Mouse (Mus musculus): ENCODE measurements around the gene Gmpr2.

The Gmpr2 gene

DNA sequence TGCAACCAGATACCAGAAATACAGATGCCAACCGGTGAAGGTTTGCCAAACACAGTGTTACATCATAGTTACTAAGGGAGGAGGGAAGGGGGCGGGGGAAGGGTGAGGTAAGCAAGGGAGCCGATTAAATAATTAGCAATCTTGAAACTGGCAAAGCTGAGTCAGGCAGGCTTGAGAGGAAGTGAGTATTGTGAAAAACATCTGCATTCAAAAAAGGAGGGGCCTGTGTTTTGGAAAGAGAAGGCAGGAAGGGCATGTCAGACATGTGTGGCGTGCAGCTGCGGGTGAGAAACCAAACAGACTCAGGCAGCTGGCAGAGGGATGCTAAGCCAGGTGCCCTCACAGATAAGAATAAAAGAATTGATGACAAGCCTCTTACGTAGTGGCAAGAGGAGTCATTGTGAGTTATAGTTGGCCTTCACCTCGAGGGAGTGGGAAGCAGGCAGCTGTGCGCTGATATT, 52.7 kb downstream of the Gmpr2 start:
- DNase-seq (ENCODE audit: low spot score in 2 of 2): no peak

DNA sequence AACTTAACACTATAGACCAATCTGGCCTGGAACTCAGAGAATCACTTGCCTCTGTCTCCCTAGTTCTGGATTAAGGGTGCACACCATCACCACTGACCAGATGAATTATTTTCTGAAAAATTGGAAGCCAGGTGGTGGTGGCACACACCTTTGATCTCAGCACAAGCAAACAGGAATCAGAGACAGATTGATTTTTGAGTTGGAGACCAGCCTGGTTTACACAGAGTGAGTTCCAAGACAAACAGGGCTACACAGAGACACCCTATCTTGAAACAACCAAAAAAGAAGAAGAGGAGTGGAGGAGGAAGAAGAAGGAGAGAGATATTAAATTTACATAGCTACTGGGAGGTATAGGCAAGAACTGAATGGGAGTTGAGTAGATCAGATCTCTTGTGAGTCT, 54.5 kb downstream of the Gmpr2 start:
- no peak for DNase-seq (ENCODE audit: low spot score in 2 of 2)

DNA sequence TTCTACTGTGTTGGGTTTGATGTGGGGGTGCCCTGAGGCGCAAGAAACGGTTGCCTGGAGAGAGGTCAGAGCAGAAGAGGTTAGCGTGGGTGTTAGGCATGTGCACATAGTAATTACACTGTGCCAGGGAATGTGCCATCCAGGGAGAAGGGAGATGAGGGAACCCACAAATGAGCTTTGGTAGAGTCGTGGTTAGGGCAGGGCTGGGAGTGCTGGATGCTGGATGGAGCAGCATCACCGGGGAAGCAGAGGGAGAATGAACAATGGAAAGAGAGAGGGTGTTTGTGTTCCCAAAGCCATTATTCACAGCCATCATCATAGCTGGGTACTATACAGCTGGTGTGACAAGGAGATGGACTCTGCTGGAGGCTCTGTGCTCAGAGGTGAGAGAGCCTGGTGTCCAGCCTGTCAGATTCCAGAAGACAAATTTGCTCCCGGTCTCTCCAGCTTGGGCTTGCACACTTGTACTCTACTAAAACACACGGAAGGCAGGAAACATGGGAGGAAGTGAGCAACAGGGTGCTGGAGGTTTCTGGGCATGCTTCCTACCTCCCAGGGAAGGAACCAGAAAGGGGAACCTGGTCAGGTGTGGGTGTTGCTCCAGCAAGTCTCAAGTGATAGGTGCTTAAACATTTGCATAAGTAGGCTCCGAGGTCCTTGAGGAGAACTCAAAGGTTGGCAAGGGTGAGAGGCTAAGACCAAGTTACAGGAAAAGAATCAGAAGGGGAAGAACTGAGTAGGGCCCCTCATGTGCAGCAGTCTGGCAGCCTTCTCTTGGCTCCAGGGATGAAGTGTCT, 56.3 kb downstream of the Gmpr2 start:
- DNase-seq (ENCODE audit: low spot score in 2 of 2): no peak
